Mouse (Mus musculus) spleen, postnatal 4 days (tissue): ENCODE data around the gene Nek3.

Source experiments
- DNase-seq, 2 experiments: peaks; one replicate each; pipeline ENCODE4 v3.0.0; 2022; ENCODE audit warnings: low spot score in 2 of 2

Nek3 gene

GRCm38 (mm10) chr8:22166080-22166603 is at the start of gene Nek3:
Gene Nek3 (minus strand): TSS chr8:22166435.
- peak; percentile 78 to 92 for DNase-seq

- no peak for DNase-seq
Observed at GRCm38 (mm10) chr8:22214826-22215225, 48.6 kb upstream of the Nek3 start.

- no peak for DNase-seq
Observed at GRCm38 (mm10) chr8:22209012-22209411, 42.8 kb upstream of the Nek3 start.

GRCm38 (mm10) chr8:22207535-22207934 is 41.3 kb upstream of the Nek3 start:
- no peak for DNase-seq

- no peak for DNase-seq
Observed at GRCm38 (mm10) chr8:22199481-22199880, 33.2 kb upstream of the Nek3 start.

- DNase-seq: no peak
Observed at GRCm38 (mm10) chr8:22197914-22198313, 31.7 kb upstream of the Nek3 start.

GRCm38 (mm10) chr8:22193432-22194010 is 27.3 kb upstream of the Nek3 start:
- DNase-seq: no peak

GRCm38 (mm10) chr8:22192660-22193431 is 26.6 kb upstream of the Nek3 start, which contains the start of gene Vps36:
Gene Vps36 (plus strand): TSS chr8:22192809.
- DNase-seq: peak; percentile 90 to 98

GRCm38 (mm10) chr8:22185431-22186397 is 19.5 kb upstream of the Nek3 start, which contains the start of gene Ckap2:
Gene Ckap2 (minus strand): TSS chr8:22185819.
- DNase-seq: peak; percentile 90 to 95

GRCm38 (mm10) chr8:22184884-22185283 is 18.6 kb upstream of the Nek3 start:
- DNase-seq: peak; percentile 62 to 67

GRCm38 (mm10) chr8:22175966-22176365 is 9.7 kb upstream of the Nek3 start:
- no peak for DNase-seq

- DNase-seq: no peak
Observed at GRCm38 (mm10) chr8:22169167-22169566, 2.9 kb upstream of the Nek3 start.

GRCm38 (mm10) chr8:22165251-22166079 is 770 bp downstream of the Nek3 start:
- peak in 1 of 2 experiments; percentile 36 for DNase-seq

- peak in 1 of 2 experiments; percentile 39 for DNase-seq
Observed at GRCm38 (mm10) chr8:22164431-22164830, 1.8 kb downstream of the Nek3 start.

- peak in 1 of 2 experiments; percentile 41 for DNase-seq
Observed at GRCm38 (mm10) chr8:22162206-22162605, 4.0 kb downstream of the Nek3 start.

- no peak for DNase-seq
Observed at GRCm38 (mm10) chr8:22150345-22150663, 15.9 kb downstream of the Nek3 start.

GRCm38 (mm10) chr8:22149643-22150344 is 16.4 kb downstream of the Nek3 start:
- peak in 1 of 2 experiments; percentile 22 for DNase-seq

- peak in 1 of 2 experiments; percentile 51 for DNase-seq
Observed at GRCm38 (mm10) chr8:22148367-22148740, 17.9 kb downstream of the Nek3 start.

GRCm38 (mm10) chr8:22147706-22148366 is 18.4 kb downstream of the Nek3 start:
- peak in 1 of 2 experiments; percentile 40 for DNase-seq

- DNase-seq: no peak
Observed at GRCm38 (mm10) chr8:22145831-22146230, 20.4 kb downstream of the Nek3 start.
